Mouse (Mus musculus): ENCODE measurements at regions not wholly inside any gene's neighbourhood (a gene's known extent, or its start where the extent isn't known, plus 50 kb on each side); places are given as distances from the start of the nearest gene placed in this dataset.
"Not testable (repeated sequence)": the region's sequence is repeated elsewhere in the genome, so short reads cannot be mapped to it uniquely, and the experiment has no call there.

- DNase-seq (ENCODE audit: low spot score) (no peak), ATAC-seq (no peak)
- Histone ChIP-seq H3K36me3 (ENCODE audit: control insufficient read depth, insufficient read depth, low read length) (no peaks in the 10 kb centered on the region), H3K4me3 (ENCODE audit: low read depth, low read length) (no peak overlapping the region), H3K27me3 (replicated peaks; ENCODE audit: control insufficient read depth, insufficient read depth, low read length) (no peaks in the 10 kb centered on the region), H3K9me3 (replicated peaks; ENCODE audit: control insufficient read depth, low read length) (no peaks in the 10 kb centered on the region), H3K4me2 (ENCODE audit: low read length) (no peak overlapping the region), H3K27ac (ENCODE audit: low read depth, low read length) (no peak overlapping the region), H3K9ac (ENCODE audit: low read length) (no peak overlapping the region), H3K4me1 (ENCODE audit: control insufficient read depth, insufficient read depth, low read length) (no peaks in the 10 kb centered on the region)
- WGBS, result 82% methylated on average over 2 of the region's 2 CpGs
These were observed 874.0 kb downstream of the Amy2a5 start for GRCm38 (mm10) chr3:112384641-112385040.

DNA sequence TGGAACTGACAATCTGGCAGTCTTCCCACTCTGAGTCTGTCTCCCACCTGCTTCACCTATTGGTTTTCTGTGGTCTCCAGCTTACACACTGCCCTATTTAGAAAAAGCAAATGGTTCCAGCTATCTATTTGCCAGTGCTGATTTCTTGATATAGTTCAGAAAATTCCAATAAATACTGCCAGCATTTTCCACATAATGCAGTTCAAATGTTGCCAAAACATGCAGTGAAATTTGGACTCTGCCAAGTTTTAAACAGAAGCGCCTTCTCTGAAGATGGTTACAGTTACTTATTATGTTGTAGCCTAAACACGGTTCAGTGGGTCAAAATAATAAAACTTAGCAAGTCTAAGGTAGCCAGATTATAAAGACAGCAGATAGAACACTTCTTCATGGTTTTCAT is 912.8 kb downstream of the Amy2a5 start:
- no peaks in the 10 kb centered on the region for H3K36me3 ChIP-seq (ENCODE audit: control insufficient read depth, insufficient read depth, low read length)
- H3K27ac ChIP-seq (ENCODE audit: low read depth, low read length), result no peak overlapping the region
- ATAC-seq (no peak), DNase-seq (ENCODE audit: low spot score) (peak; percentile 46)
- no peak overlapping the region for H3K4me2 ChIP-seq (ENCODE audit: low read length)
- no peaks in the 10 kb centered on the region for H3K4me1 ChIP-seq (ENCODE audit: control insufficient read depth, insufficient read depth, low read length)
- no peaks in the 10 kb centered on the region for H3K9me3 ChIP-seq (replicated peaks; ENCODE audit: control insufficient read depth, low read length)
- no peaks in the 10 kb centered on the region for H3K27me3 ChIP-seq (replicated peaks; ENCODE audit: control insufficient read depth, insufficient read depth, low read length)
- H3K9ac ChIP-seq (ENCODE audit: low read length), result no peak overlapping the region
- 69% methylated on average over 2 of the region's 2 CpGs for WGBS
- H3K4me3 ChIP-seq (ENCODE audit: low read depth, low read length), result no peak overlapping the region

- Histone ChIP-seq H3K4me1 (ENCODE audit: control insufficient read depth, insufficient read depth, low read length) (no peaks in the 10 kb centered on the region), H3K9ac (ENCODE audit: low read length) (no peak overlapping the region), H3K27me3 (replicated peaks; ENCODE audit: control insufficient read depth, insufficient read depth, low read length) (no peaks in the 10 kb centered on the region), H3K4me2 (ENCODE audit: low read length) (no peak overlapping the region), H3K4me3 (ENCODE audit: low read depth, low read length) (no peak overlapping the region), H3K36me3 (ENCODE audit: control insufficient read depth, insufficient read depth, low read length) (no peaks in the 10 kb centered on the region), H3K9me3 (replicated peaks; ENCODE audit: control insufficient read depth, low read length) (no peaks in the 10 kb centered on the region), H3K27ac (ENCODE audit: low read depth, low read length) (no peak overlapping the region)
- ATAC-seq (no peak), DNase-seq (ENCODE audit: low spot score) (no peak)
- 97% methylated on average over 4 of the region's 4 CpGs for WGBS
These were observed 927.5 kb downstream of the Amy2a5 start for GRCm38 (mm10) chr3:112331171-112331570.

DNA sequence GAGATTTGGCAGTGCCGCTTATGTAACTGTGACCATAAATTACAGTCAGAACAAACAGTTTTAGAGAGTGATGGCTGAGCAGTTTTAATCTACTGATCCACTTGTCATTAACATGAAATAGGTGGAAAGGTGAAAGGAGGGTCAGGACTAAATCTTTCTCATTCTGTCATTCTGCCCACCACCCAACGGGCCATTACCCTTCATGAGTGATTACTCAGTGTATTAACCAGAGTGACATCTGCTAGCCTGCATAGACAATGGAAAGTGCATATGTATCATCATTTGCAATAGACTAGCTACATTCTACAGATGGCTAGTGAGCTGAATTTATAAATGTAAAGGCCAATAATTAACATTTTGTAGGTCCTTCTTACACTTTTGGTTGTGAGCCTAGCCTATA is 933.3 kb downstream of the Amy2a5 start:
- Histone ChIP-seq H3K27ac (ENCODE audit: low read depth, low read length) (no peak overlapping the region), H3K27me3 (replicated peaks; ENCODE audit: control insufficient read depth, insufficient read depth, low read length) (no peaks in the 10 kb centered on the region), H3K36me3 (ENCODE audit: control insufficient read depth, insufficient read depth, low read length) (no peaks in the 10 kb centered on the region), H3K4me2 (ENCODE audit: low read length) (no peak overlapping the region), H3K9me3 (replicated peaks; ENCODE audit: control insufficient read depth, low read length) (no peaks in the 10 kb centered on the region), H3K4me1 (ENCODE audit: control insufficient read depth, insufficient read depth, low read length) (no peaks in the 10 kb centered on the region), H3K9ac (ENCODE audit: low read length) (no peak overlapping the region), H3K4me3 (ENCODE audit: low read depth, low read length) (no peak overlapping the region)
- DNase-seq (ENCODE audit: low spot score) (peak; percentile 9), ATAC-seq (peak; percentile 32; the same call in 1 of the 2 replicates)
- WGBS, result 70% methylated on average over 2 of the region's 2 CpGs

DNA sequence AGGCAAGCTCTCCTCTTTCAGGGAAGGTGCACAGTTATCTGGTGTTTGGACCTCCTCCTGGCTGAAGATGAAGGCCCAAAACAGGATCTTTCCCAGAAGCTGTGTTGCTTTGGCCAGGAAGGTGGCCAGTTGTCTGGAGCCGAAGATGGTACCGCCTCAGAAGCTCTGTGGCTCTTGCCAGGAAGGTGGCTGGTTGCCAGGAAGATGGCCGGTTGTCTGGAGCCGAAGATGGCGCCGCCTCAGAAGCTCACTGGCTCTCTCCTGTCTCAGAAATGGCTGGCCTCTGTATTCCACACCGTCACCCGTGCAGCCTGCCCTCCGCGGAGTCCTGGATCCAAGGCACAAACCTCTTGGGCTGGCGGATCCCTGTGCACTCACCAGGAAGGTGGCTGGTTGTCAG is 937.4 kb downstream of the Amy2a5 start:
- not testable (repeated sequence) for H3K9me3 ChIP-seq (replicated peaks; ENCODE audit: control insufficient read depth, low read length); DNase-seq (ENCODE audit: low spot score); ATAC-seq; H3K4me3 ChIP-seq (ENCODE audit: low read depth, low read length); H3K9ac ChIP-seq (ENCODE audit: low read length); H3K27ac ChIP-seq (ENCODE audit: low read depth, low read length); H3K36me3 ChIP-seq (ENCODE audit: control insufficient read depth, insufficient read depth, low read length); H3K4me2 ChIP-seq (ENCODE audit: low read length); H3K27me3 ChIP-seq (replicated peaks; ENCODE audit: control insufficient read depth, insufficient read depth, low read length); H3K4me1 ChIP-seq (ENCODE audit: control insufficient read depth, insufficient read depth, low read length)
- WGBS, result 96% methylated on average over 11 of the region's 11 CpGs

- no peaks in the 10 kb centered on the region for H3K36me3 ChIP-seq (ENCODE audit: control insufficient read depth, insufficient read depth, low read length)
- no peaks in the 10 kb centered on the region for H3K4me1 ChIP-seq (ENCODE audit: control insufficient read depth, insufficient read depth, low read length)
- H3K4me2 ChIP-seq (ENCODE audit: low read length), result no peak overlapping the region
- H3K9me3 ChIP-seq (replicated peaks; ENCODE audit: control insufficient read depth, low read length), result no peaks in the 10 kb centered on the region
- H3K27ac ChIP-seq (ENCODE audit: low read depth, low read length), result no peak overlapping the region
- 68% methylated on average over 2 of the region's 2 CpGs for WGBS
- no peak overlapping the region for H3K4me3 ChIP-seq (ENCODE audit: low read depth, low read length)
- H3K9ac ChIP-seq (ENCODE audit: low read length), result no peak overlapping the region
- no peaks in the 10 kb centered on the region for H3K27me3 ChIP-seq (replicated peaks; ENCODE audit: control insufficient read depth, insufficient read depth, low read length)
- no peak for DNase-seq (ENCODE audit: low spot score)
- ATAC-seq, result no peak
These were observed 979.7 kb downstream of the Amy2a5 start for GRCm38 (mm10) chr3:112278785-112279430.

DNA sequence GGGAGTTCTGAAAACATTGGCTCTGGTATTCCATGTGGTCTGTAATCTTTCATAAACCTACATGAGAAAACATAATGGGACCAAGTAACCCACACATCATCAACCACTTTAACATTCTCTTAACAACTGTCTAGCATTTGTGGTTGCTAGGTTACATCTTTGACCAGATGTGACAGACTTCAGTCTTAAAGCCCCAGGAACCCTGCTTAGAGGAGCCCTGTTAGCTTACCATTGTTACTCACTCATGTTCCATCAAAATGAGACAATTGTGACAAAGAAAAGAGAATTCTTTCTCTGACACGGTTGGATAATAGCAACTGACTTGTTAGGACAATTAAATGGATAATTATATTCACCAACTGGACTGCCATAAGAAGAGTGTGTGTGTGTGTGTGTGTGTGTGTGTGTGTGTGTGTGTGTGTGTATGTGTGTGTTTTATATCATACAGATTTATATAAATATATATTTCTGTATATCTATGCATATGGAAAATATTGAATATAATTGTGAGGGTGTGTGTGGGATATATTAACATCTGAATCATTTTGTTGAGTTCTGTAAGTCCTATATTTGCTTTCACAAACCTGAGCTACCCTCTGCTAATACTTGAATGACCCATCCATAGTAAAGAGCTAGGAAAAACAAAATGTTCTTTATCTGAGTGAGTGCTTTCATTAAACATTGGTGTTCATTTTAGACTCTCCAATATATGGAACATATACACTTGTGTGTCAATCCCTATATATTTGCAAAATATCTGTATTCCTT is 997.1 kb downstream of the Amy2a5 start:
- no peaks in the 10 kb centered on the region for H3K36me3 ChIP-seq (ENCODE audit: control insufficient read depth, insufficient read depth, low read length)
- H3K9ac ChIP-seq (ENCODE audit: low read length), result no peak overlapping the region
- WGBS, result 5% methylated on average over 1 of the region's 1 CpGs
- H3K9me3 ChIP-seq (replicated peaks; ENCODE audit: control insufficient read depth, low read length), result no peaks in the 10 kb centered on the region
- H3K4me1 ChIP-seq (ENCODE audit: control insufficient read depth, insufficient read depth, low read length), result no peaks in the 10 kb centered on the region
- DNase-seq (ENCODE audit: low spot score) (peak; percentile 13), ATAC-seq (no peak)
- no peak overlapping the region for H3K4me2 ChIP-seq (ENCODE audit: low read length)
- H3K27me3 ChIP-seq (replicated peaks; ENCODE audit: control insufficient read depth, insufficient read depth, low read length), result no peaks in the 10 kb centered on the region
- no peak overlapping the region for H3K27ac ChIP-seq (ENCODE audit: low read depth, low read length)
- H3K4me3 ChIP-seq (ENCODE audit: low read depth, low read length), result no peak overlapping the region

DNA sequence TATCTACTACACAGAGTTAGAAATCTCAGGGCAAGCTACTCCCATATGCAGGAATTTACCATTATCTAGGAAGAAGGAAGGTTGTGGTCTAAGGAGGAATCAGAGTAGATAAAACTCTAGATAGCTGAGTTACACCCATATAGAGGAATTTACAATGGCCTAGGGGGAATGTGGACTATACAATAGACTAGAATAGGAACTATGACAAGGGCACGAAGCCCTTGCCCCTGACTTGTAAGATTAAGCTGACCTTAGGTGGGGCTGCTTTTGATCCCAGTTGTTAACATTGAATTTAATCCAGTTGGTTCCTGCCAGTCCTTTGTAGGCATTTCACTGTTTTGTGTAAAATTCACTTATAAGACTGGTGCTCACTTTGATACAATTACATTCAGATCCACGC is 1015.7 kb downstream of the Amy2a5 start:
- H3K27ac ChIP-seq (ENCODE audit: low read depth, low read length); H3K27me3 ChIP-seq (replicated peaks; ENCODE audit: control insufficient read depth, insufficient read depth, low read length); H3K4me2 ChIP-seq (ENCODE audit: low read length); H3K9ac ChIP-seq (ENCODE audit: low read length); ATAC-seq; H3K4me1 ChIP-seq (ENCODE audit: control insufficient read depth, insufficient read depth, low read length); H3K4me3 ChIP-seq (ENCODE audit: low read depth, low read length); H3K9me3 ChIP-seq (replicated peaks; ENCODE audit: control insufficient read depth, low read length); DNase-seq (ENCODE audit: low spot score); H3K36me3 ChIP-seq (ENCODE audit: control insufficient read depth, insufficient read depth, low read length): not testable (repeated sequence)
- 83% methylated on average over 2 of the region's 2 CpGs for WGBS

DNA sequence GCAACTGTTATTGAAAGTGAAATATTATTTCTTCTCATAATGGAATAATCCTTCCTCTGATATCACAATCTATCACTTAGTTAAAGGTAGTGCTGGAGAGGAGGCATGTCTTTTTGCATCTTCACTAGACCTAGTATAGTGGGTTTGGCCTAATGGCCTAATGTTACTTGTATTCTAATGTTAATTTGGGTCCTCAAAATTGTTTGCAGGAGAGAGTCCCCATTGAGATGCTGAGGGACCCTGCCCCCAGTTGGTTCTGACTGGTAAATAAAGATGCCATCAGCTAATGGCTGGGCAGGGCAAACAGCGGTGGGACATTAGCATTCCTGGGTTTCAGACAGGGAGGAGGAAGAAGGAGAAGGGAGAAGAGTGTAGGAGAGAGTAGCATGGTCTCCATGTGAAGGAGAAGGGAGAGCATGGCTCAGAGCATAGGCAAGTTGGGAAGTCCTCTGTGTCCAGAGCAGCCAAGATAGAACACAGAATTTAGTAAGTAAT is 1019.0 kb downstream of the Amy2a5 start:
- DNase-seq (ENCODE audit: low spot score), result no peak
- ATAC-seq, result no peak
- H3K4me2 ChIP-seq (ENCODE audit: low read length), result no peak overlapping the region
- H3K36me3 ChIP-seq (ENCODE audit: control insufficient read depth, insufficient read depth, low read length), result no peaks in the 10 kb centered on the region
- 13% methylated on average over 1 of the region's 1 CpGs for WGBS
- no peak overlapping the region for H3K9ac ChIP-seq (ENCODE audit: low read length)
- no peak overlapping the region for H3K4me3 ChIP-seq (ENCODE audit: low read depth, low read length)
- no peaks in the 10 kb centered on the region for H3K9me3 ChIP-seq (replicated peaks; ENCODE audit: control insufficient read depth, low read length)
- H3K4me1 ChIP-seq (ENCODE audit: control insufficient read depth, insufficient read depth, low read length), result no peaks in the 10 kb centered on the region
- H3K27ac ChIP-seq (ENCODE audit: low read depth, low read length), result no peak overlapping the region
- no peaks in the 10 kb centered on the region for H3K27me3 ChIP-seq (replicated peaks; ENCODE audit: control insufficient read depth, insufficient read depth, low read length)

Data from forebrain, embryonic 14.5 days (tissue).